Mouse (Mus musculus) monocyte, adult 2 months (primary cell): ENCODE data around the gene Kcns1.
"Not testable (repeated sequence)": the region's sequence is repeated elsewhere in the genome, so short reads cannot be mapped to it uniquely, and the experiment has no call there.

Experiments
- DNase-seq, 2 experiments: peaks; one replicate each; pipeline ENCODE4 v3.0.0; 2022; ENCODE audit warnings: low spot score in 2 of 2, low read depth in 1 of 2

Gene Kcns1

GRCm38 (mm10) chr2:164170902-164171301 is at the start of gene Kcns1:
Gene Kcns1, minus strand, starts transcription at chr2:164171113.
- DNase-seq, result no peak

DNA sequence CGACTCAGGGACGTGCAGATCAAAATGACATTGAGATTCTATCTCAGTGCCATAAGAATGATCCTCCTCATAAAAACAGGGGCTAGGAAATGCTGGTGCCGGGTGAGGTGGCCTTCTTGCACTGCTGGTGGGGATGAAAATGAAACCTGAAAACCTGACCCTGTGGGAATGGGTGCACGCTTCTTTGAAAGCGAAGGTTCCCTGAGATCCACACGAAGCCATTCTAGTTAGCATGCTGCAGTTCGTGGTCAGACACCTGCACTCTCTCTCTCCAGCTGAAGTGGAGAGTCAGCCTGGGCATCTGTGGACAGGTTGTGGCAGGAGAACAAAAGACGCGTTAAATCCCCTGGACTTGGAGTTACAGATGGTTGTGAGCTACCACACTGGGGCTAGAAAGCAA is 48.4 kb upstream of the Kcns1 start:
- no peak for DNase-seq

GRCm38 (mm10) chr2:164212711-164213110 is 41.8 kb upstream of the Kcns1 start:
- DNase-seq, result no peak

GRCm38 (mm10) chr2:164210892-164211291 is 40.0 kb upstream of the Kcns1 start:
- no peak for DNase-seq

DNA sequence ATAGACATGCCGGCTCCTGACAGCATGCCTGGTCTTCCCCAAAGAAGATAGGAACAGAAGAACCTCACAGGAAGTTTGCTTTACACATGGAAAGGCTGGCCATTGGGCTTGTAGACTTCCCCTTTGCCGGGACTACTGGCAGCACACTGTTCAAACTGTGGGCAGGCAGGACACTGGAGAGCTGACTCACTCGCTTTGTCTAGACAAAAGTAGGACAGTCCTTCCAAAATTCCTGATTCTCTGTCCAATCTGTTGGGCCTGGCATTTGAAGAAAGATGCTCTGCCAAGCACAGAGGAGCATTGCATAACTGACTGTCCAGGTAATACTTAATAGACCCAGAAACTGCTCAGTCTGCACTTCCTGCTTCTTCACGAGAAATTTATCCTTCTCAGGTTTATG is 35.8 kb upstream of the Kcns1 start:
- DNase-seq, result no peak

DNA sequence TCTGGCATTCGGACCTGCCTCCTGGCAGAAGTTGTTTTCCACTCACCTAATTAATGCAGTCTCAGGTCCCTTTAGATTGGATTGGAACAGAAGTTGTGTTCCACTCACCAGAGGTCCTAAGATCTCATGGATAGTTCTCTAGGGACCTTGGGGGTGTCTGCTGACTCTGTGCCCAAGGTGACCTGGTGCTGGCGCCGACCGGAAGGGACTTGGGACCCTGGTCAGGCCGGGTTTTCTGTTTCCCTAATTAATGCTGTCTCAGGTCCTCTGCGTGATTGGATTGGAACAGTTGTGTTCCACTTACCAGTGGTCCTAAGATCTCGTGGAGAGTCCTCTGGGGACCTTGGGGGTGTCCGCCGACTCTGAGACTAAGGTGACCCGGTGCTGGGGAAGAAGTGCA is 35.1 kb upstream of the Kcns1 start:
- not testable (repeated sequence) for DNase-seq

DNA sequence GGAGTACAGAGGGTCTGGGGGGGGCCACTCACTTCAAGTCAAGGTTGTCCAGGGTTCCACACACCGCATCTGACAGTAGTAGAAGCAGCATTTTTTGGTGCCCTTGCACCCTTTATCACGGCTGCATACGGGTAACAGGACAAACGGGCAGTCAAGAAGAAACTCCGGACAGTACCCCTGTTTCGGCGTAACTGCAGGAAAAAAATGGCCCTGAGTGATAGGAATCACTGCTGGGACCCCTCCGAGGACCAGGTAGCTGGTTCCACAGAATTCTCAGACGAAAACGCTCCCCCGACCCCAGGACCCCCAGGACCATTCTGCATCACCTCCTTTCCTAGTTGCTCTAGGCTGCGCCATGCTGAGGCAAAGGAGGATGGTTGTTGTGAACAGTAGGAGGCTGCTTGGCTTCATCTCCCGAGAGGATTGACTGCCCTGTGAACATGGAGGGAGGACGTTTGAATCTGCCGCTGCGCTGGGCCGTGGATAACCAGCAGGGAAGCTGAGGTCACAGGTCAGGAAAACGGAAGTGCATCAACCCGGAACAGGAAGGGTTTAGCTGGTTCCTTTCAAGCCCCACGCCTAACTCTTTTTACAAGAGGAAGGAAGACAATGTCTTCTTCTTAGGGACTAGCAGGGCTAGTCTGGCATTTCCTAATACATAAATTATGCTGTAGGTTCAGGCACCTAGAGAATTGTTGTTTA is 28.9 kb upstream of the Kcns1 start, which contains the start of gene Wfdc15a:
Wfdc15a (minus strand) TSS at position 505 of the 702 bp plus-strand sequence.
- no peak for DNase-seq

DNA sequence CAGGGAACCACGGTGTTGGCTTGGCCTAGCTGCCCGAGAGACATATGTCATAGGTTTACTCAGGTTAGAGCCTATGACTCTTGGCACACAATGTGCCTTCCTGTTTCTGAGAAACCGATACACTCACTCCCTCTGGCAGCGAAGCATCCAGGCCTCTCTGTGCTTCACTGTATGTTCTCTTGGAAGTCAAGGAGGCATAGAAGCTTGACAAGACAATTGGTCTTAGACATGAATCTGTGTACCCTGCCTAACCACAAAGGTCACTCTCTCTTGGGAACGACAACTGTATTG is 25.7 kb upstream of the Kcns1 start:
- no peak for DNase-seq

GRCm38 (mm10) chr2:164195971-164196699 is 25.2 kb upstream of the Kcns1 start:
- no peak for DNase-seq

DNA sequence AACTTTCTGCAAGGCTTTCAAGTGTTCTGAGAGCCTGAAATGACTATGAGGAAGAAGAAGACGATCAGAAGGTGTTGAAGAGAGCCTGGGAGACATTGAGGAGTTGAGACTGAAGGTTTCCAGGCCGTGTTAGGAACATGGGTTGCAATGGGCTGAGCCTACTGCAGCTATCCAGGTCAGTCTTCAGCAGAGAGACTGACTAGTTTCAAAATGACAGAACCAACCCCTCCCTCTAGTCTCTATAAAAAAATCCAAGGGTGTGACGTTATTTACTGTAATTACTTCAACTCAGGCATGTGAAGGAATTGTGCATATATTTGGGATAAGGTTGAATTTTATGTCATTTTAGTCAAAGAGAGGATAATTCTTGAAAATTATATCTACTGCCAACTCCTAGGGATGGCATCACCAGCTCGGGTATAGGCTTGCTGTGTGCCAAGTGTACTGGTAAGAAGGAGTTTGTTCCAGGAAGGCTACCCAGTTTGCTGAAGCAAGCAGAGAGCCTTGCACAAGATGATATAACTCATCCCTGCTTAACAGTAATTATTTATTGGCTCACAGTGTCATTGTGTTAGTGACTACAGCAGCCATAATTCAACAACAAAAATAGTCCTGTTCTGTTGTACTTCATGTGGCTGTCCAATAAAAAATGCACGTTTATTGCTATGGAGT is 24.2 kb upstream of the Kcns1 start:
- DNase-seq, result no peak

- no peak for DNase-seq
Observed at GRCm38 (mm10) chr2:164192279-164192678, 21.4 kb upstream of the Kcns1 start.

DNA sequence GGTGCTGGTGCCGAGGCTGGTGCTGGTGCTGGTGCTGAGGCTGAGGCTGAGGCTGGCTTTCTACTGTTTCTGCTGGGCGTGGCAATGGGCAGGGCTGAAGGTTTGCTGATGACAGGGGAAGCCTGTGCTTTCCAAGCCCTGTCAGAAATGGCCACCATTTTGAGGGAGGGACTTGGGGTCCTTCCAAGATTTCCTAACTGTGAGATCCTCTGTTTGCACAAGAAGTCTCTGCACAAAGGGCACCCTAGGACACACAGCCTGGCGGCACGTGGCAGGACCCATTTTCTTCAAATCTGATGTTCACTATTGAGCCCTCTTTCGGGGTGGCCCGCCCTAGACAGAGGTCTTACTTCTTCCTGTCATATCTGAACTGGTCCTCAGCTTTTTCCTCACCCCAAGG is 19.7 kb upstream of the Kcns1 start, which contains the start of gene Wfdc12:
Wfdc12 (minus strand) TSS at position 33 of the 400 bp plus-strand sequence.
- no peak for DNase-seq

DNA sequence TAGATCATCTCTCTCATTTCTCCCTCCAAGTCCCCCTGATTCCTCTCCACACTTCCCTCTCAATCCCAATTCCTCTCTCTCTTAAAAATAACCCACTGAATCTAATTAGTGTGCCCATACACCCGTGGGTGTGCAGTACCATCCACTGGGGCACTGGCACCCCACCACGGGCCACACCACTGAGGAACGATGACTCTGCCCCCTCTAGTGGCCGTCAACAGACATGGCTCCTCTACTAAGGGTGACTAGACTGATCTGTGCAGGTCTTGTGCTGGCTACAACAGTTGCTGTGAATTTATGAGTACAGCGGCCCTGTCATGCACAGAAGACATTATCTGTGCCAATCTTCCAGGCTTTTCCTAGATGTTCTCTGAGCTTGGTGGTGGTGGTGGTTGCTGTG is 17.8 kb upstream of the Kcns1 start:
- no peak for DNase-seq

- no peak for DNase-seq
Observed at GRCm38 (mm10) chr2:164184145-164184719, 13.3 kb upstream of the Kcns1 start.

- no peak for DNase-seq
Observed at GRCm38 (mm10) chr2:164183340-164183739, 12.4 kb upstream of the Kcns1 start.

DNA sequence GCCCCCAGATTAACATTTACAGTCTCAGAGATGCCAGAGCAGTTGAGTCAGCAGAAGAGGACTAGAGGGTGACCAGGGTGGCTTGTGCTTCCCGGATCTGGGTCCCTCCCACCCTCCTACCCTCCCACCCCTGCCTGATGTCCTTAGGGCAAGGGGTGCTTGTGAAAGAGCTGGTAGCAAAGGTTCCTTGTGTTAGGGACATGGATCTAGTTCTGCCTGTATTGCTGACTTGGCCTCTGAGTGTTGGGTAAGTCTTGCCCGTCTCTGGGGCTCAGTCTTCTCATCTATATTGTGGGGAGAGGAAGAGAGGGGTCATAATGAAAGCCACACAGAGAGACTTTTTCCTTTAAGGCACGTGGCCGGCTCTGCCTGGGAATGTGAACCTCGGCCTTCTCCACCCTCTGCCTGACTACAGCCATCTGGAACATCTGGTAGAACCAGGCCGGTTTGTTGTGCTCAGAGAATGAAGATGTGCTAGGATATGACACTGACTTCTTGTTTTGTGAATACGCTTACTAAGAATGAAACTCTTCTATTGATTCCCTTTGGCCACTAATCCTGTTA is 11.9 kb upstream of the Kcns1 start, which contains the start of gene Wfdc5:
Wfdc5 (minus strand) TSS at position 51 of the 564 bp plus-strand sequence.
- DNase-seq, result no peak

DNA sequence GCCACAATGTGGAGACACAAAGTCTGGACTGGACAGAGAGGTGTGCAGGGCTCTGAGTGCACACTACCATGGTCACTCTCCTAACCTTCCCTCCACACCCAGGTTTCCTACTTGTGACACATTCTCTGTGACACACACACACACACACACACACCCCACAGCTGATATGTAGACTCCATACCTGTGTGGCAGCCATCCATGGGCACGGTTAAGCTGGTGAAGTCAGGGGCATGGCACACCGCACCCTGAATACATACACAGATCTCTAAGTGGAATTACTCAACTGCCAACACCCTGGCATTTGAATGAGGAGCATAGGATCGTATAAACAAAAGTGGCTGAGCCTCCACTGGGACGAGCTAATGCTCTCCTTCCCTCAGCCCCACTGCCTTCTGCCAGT is 9.9 kb upstream of the Kcns1 start:
- DNase-seq, result no peak

DNA sequence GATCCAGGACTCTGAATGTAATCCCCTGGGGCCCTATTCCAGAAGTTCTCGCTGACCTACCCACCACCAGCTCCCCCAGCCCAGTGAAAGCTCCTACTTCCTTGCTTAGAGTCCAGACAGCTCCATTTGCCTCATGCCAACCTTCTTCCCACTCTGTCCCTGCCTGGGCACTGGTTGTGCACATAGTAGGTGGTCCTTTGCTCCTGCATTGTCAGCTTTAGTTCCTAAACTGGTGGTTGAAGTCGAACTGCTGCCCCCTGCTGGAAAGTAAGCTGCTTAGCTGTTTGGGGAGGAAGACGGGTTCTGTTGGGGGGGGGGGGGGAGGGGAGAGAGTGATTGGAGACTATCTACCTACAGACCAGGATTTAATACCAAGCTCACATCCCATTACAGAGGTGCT is 9.2 kb upstream of the Kcns1 start:
- no peak for DNase-seq

DNA sequence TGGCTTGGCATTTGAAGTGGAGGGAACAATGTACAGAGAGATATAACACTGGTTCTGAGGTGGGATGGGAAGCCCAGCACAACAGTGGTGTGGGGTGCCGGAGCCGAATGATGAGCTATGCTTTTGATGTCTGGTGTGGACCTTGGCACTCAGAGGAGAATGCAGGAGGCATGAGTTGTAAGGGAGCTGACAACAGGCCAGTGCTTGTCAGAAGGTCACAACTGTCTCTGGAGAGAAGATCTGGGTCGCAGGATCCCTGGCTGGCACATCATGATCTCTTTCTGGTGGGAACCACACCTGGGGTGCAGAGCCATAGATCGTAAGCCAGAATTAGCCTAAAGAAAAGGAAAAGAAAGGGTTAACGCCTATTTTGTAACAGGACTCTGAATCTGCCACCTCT is 6.9 kb upstream of the Kcns1 start:
- DNase-seq, result no peak

DNA sequence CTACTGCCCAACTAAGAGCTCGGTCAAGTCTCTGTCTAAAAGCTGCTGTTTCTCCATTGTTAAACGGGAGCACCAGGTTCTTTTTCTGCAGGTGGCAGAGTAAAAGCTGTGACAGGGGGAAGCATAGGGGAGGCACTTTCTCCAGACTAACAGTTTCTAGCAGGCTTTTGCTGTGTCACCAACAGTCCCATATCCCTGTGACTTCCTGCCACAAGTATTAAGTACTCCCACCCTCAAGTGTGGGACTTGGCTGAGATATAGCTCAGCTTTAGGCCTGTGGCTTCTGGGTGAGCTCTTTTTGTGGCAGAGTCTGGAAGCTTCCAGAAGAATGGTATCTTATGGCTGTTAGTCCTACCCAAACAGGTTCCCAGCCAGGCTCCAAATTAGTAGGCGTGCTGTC is 4.9 kb upstream of the Kcns1 start:
- no peak for DNase-seq

GRCm38 (mm10) chr2:164174649-164175395 is 3.9 kb upstream of the Kcns1 start:
- DNase-seq, result no peak
